Mouse (Mus musculus) liver, adult 2 months (tissue): Measurements from ENCODE around the gene Trabd2b.

Experiments
- CTCF ChIP-seq: fragments of 200-500 bp; IDR thresholded peaks from 2 replicates; pipeline ENCODE4 v1.5.1; 2011; ENCODE audit warnings: low read depth, low read length, control low read depth
- POLR2A ChIP-seq: fragments of 200-500 bp; IDR thresholded peaks from 2 replicates; pipeline ENCODE4 v1.6.1; 2011; ENCODE audit warnings: low read length, control low read depth; ENCODE audit not compliant: insufficient read depth; ENCODE audit errors: extremely low read depth

DNA sequence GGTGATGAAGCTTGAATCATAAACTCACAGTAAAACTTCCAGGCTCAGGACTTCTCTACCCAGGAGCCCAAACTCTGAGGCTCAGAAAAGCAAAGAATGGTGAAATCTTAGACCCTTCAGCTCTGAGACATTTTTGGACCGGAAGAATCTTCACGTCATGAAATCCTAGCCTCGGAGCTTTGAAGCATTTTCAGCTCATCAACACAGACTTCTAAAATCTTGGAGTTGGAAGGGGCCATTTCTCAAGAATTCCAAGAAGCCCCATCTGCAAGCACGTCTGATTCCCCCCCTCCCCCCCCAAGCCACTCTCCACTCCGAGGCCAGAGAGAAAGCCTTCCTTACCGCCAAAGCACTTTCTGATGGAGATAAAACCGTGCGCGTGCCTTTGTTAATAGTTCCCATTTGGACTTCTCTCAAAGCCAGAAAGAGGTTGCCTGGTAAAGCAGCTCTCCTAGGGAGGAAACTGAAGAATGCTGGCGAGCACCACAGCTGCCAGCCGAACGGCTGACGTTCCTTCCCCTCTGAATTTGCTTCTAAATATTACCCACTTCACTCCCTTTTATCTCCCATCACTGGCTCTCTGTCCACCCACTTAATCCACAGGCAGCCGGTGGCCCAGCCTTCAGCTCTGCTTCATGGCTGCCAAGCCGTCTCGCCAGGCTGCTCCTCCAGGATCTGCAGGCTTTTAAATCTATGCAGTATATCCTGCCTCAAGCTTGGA, 9.6 kb downstream of the Trabd2b start:
- TF ChIP-seq CTCF, result no peak
- no peak for TF ChIP-seq POLR2A
